Mouse (Mus musculus) mouse embryonic stem cell (cell line): ENCODE data around the gene Gm5935.
"Not testable (repeated sequence)": the region's sequence is repeated elsewhere in the genome, so short reads cannot be mapped to it uniquely, and the experiment has no call there.

Experiments
- in situ Hi-C, 2 experiments: fragments of 300-500 bp; cut with MboI; formaldehyde crosslinking; loops; 1 replicate in 1 of 2; 3 replicates in 1 of 2; pipeline ENCODE4 v1.14.3; 2019 to 2020; ENCODE audit warnings: low sequenced_read_pairs in 2 of 2, low pct_unique_long_range_greater_than_20kb in 1 of 2, mixed read lengths in 1 of 2; ENCODE audit not compliant: unreplicated experiment in 1 of 2

Gm5935 gene

DNA sequence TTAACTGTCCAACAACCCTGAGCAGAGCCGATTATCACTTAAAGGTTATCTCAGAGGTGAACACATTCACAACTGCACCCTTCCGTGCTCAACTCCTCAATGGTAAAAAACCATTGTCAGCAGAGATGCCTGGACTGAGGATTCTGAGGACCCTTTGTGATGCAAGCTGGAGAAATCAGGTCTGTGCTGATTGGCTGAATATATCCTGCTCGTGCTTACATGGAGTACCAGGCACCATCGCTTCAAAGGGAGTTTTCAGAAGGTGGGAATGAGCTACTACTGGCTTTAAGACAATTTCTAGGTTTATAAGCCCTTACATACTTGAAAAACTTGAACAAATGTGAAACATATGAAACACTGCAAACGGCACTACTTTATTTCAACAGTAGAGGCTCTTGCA lies at the start of gene Gm5935:
Gene Gm5935 (minus strand): TSS at position 101 of the 400 bp plus-strand sequence.
- in situ Hi-C loops = not testable (repeated sequence)
